Mouse (Mus musculus) embryo, embryonic 9.5 days (tissue): ENCODE results near the gene Map7.

Source experiments
- DNase-seq: peaks from one replicate; pipeline ENCODE4 v3.0.0-alpha.2; 2017; ENCODE audit errors: extremely low spot score

Map7 gene

DNA sequence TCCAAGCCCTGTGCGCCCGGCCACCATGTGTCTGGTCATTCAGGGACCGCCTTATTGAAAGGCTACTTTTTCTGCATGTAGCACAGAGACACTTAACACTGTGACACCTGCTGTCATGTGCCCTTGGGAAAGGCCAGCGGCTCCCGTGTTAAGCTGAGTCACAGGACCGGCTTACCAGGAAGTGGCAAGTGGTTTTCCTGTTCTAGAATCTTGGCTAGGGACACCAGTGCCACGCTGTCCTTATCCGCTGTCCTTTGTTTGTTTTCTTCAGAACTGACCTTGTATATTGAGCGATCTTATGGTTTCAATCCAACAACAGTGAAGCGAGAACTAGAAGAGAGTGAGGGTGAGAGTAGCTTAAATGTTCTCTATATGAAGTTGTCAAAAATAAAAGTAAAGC lies 85.2 kb downstream of the Map7 start:
- no peak for DNase-seq

DNA sequence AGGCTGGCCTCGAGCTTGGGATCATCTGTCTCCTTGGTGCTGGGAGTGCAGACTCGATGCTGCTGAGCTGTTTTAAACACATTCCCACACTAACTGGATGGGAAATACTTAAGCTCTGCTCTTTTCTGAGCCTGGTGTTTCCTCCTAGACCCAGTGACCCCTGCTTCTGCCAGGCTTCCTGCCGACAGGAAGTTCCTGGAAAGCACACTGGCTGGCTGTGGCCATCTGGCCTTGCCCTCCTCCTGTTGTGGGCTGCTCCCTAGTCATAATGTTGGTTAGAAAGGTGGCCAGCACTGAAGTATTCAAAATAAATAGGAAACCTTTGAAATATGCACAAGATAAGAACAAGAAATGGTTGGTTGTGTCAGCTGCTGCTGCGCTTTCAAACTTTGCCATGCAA lies 86.2 kb downstream of the Map7 start:
- DNase-seq, result peak; percentile 5

DNA sequence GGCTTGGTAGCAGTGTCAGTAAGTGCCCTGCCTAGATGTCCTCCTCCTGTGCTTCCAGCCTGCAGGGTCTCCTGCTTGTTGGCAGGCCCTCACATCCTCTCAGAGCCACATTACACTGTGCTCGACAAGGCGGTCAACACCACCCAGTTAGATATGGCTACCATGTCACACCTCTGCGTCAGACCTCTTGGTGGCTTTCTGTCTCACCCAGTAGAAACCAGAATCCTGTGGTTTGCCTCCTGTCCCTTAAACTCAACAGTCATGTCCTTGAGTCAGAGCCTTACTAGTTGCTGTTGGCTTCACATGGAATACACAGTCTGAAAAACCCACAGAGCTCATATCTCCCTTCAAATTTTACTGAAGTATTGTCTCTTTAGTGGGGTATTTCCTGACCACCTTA lies 87.4 kb downstream of the Map7 start:
- no peak for DNase-seq

DNA sequence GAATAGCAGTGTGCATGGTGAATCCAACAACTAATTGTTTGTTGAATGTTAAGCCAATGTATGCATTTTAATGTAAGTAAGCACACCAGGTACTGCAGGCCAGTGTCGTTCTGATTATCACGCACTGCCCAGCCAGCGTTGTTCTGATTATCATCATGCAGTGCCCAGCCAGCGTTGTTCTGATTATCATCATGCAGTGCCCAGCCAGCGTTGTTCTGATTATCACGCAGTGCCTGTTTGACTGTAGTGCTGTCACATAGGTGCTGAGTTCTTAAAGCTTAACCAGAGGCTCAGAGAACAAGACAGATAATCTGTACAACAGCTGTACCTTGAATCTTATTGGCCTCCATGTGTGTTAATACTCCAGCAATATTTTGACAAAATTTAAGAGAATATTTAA lies 88.0 kb downstream of the Map7 start:
- no peak for DNase-seq

DNA sequence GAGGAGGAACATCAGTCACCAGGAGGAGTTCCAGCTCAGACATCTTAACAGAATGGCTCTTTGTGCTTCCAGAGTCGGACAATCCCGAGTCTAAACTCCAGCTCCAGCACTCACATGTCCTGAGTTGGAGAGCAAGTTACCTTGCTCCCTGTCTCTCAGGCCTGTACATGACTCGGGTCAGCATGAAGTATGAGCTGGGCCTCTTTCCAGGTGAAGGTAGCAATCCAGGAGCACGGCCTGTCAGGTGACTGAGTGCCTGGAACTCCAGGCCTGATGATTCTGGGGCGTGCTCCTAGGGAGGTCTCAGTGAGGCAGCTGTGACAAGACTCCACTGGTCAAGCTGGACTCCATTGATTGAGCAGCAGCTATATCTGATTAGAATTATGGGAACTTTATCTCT lies 90.0 kb downstream of the Map7 start:
- no peak for DNase-seq

DNA sequence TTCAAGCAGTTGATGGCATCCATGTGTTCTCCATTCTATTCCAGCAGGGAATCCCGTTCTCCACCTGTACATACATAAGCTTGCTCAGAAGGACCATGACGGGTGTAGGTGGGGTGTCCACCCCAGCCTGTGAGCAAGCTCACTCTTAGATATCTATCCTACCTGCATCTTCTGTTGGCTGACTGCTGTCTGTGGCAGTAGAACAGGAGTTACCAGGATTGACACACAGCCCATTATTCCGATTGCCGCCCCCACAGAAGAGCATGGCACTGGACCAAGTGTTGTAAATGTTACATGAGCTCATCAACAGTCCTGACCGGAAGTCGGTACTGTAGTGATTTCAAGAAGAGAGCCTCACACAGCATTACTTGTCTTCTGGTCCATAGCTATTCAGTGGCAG lies 92.6 kb downstream of the Map7 start:
- no peak for DNase-seq

DNA sequence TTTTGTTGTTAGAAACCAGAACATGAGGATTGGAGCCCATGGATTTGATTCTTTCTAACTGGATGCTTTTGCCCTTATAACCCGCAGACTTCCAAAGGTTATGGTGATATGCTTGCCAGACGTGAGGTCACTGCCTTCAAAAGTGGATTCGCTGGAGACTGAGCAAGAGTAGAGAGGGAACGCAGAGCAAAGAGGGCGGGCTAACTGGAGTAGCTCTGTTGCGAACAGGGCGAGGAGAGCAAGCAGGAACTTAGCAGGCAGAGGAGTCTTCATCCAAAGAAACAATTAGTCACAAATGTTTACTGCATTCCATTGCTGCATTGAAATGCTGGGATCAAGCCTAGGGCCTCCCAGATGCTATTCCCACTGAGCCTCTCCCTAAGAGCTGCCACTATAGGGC lies 95.0 kb downstream of the Map7 start:
- no peak for DNase-seq

DNA sequence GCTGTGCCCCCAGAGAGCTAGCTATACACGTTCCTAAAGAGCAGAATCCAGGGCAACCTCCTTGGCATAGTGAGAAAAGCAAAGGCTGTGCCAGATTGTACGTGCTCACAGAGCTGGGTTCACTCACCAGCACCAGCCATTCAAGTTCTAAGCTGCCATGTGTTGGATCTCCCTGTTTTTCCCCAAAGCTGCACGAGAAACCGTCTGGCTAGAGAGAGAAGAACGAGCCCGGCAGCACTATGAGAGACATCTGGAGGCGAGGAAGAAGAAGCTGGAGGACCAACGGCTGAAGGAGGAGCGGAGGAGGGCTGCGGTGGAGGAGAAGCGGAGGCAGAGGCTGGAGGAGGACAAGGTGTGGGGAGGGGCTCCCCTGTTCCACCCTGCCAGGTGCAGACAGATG lies 96.8 kb downstream of the Map7 start:
- no peak for DNase-seq

DNA sequence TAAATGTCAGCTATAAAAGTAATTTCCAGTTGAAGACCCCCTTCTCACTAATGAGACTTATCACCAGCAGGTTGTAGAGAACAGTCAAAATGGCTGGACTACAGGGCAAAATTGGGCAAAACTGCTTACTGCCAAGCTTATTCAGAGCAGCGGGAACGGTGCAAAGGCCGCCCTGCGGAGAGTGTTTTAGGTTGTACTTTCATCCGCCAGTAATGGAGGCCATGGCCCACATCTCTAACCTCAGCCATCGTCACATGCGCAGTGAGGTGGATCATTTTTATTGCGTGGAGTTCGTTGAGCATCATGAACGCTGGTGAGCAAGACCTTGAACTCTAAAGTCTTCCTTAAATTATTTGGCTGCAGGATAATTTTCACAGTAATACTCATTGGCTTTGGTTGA lies 100.8 kb downstream of the Map7 start:
- no peak for DNase-seq

DNA sequence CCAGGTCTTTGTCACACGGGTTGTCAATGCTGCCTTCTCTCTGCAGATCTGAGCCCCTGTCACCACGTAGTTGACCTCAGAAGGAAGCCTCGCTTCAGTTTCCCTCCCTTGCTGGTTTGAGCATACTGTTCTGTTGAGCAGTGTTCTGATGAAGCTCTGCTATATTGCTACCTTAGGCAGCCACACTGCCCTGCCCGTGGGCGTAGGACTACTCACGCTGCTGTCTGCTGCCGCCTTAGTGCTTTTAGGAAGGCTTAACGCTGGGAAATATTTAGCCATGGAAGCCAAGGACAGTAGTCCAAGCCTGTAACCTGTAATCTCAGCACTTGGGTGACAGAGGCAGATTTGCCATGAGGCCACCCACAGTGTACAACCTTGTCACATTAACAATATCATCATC lies 107.3 kb downstream of the Map7 start:
- no peak for DNase-seq

DNA sequence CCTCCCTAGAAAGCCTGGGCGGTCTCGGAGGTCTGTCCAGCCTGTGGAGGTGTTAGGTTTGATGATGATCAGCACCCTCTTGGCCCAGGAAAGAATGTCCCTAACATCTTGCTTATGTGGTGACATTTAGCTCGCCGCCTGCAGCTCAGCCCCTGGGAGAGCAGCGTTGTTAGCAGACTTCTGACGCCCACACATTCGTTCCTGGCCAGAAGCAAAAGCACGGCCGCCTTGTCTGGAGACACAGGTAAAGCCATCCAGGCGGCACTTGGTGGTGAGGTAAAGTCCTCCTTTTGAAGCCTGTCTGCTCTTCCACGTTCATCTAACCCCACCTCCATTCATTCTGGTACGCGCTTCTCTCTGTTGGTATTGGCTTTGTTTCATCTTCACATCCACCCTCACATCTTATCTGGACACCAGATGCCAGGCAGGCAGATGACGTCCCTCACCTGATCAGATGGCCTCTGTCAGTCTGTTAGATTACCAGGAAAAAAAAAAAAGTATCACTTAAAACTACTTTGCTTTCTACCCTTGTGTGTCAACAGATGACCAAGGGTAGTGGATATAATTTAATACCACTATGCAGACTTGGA lies 108.9 kb downstream of the Map7 start:
- DNase-seq, result no peak

DNA sequence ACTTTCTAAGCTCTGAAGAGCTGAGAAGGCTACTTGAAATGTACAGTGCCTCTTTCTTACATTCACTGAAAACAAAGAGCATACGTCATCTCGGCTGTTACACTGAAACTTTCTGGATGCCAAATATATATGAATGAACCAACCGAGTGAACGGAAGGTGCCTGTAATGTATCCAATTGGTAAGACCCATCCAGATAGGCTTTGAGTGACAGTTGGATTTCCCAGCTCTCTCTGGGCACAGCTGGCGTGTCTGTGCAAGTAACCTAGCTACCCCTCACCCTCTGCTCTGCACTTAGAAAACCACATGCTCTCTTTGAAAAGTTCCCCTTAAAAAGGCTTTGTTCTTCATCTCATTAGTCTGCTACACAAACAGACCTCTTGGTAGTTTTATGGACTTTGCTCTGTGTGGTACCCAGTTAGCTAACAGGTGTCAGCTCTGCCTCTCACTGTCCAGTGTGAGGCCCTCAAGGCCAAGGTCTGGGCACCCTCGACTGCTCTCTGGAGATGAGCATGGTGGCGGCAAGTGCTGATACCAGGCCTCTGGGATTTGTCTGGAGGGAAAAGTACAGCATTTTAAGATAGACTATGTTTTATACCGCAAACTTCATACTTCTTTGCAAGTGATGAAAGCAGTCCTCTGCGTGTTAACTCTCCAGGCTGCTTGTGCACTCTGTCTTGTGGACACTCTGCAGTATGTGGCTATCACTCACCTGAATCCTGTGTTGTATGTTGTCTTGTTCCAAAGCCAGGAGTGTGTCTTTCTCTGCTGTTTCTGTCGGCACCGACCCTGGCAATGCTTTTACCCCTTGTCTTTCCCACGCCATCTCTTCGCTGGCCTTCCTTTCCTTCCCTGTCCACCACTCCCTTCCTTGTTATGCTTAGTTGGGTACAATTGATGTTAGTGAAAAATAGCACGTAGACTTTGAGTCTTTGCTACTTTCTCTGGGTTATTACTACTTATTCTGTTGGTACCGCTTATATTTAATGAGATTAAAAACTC lies 109.8 kb downstream of the Map7 start:
- DNase-seq, result no peak

DNA sequence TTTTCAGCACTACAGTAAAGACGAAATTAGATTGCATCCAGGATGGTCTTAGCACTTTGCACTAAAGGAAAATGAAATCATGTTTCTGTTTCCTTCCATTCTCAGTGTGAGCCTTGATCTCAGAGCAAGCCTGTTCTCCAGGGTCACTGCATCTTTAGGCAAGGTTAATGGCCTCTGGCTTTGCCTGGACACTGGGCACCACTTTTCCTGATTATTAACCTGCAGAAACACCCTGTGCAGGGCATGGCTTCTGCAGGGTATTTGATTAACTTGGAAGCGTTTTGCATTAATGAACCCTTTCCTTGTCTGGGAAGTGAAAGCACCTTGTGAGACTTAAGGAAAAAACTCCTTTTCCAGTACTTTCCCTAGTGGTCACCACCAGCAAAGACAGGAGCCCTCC lies 111.2 kb downstream of the Map7 start:
- DNase-seq, result no peak

DNA sequence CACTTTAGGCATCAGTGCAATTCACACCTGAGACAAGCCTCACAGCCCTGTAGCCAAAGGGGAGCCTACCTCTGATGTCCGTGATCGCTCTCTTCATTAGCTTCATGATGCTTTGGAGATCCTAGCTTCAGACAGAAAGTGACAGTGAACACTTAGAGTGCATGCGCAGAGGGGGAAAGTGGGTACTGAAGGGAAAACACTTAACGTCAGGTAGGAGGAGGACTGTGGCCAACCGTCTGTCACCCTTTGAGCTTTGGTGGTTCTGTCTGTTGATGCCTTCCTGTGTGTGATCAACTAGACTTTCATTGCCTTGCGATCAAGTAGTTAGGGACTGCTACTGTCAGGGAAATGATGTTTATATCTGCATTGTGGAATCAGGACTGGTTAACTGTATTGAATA lies 114.6 kb downstream of the Map7 start:
- DNase-seq, result no peak

DNA sequence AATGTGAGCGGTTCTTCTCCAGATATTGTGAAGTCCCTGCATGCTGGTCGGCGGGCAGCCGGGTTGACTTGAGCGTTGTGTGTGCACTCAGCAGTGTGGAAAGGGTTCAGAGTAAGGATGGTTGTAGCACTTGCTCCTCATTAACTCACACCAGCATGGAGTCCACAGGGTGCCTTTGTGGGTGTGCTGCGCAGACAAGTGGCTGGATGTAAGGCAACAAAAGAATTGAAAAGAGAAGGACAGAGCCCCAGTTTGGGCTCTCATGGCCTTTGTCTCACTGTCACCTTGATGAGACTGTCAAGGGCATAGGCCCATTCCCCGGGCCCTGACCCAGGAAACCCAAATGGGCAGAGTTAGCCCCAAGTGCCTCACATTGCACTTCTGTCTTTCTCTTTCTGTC lies 116.2 kb downstream of the Map7 start:
- DNase-seq, result no peak

DNA sequence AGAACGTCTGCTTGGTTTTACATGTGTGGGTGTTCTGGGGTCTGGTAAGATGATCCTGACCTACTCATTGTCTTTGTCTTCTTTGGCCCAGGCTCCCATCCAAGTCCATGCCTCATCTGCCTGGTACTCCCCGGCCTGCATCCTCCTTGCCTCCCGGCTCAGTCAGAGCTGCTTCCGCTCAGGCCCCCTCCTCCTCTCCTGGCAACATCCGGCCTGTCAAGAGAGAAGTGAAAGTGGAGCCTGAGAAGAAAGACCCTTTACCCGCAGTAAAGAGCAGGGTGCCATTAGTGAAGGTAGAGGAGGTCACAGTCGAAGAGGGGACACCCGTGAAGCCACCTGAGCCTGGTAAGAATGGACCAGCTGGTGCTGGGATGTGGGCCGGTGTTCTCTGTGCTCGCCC lies 118.8 kb downstream of the Map7 start:
- DNase-seq, result no peak

DNA sequence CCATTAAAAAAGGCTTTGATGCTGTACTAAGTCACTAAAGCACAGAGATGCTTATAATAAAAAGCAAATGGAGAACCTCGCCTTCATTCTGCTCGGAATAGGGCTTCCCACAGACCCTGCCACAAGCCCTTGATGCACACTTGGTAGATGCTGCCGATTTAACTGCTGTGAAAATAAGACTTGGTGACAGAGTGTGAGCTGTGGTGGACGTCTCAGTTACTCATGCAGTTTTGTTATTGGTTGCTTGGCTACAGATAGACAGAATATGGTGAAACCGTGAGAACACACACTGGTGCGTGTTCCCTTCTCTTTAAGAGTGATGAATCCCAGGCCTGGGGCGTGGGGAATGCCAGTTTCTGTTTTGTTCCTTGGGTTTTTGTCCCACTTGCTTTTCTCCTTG lies 120.7 kb downstream of the Map7 start:
- DNase-seq, result no peak

DNA sequence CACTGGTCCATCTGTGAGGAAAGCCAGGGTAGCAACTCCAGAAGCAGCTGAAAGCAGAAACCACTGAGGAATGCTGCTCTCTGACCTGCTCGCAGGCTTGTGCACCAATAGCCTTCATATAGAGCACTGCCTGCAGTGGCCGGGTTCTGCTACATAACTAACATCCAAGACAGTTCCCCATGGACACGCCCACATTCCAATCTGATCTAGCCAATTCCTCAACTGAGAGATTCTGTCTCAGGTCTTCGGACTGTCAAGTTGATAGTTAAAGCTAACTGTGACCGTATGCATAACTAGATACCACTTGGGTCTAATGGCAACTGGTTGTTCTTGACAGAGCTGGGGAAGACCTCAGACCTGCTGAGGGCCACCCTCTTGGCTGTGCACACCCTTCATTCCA lies 124.1 kb downstream of the Map7 start:
- DNase-seq, result no peak

DNA sequence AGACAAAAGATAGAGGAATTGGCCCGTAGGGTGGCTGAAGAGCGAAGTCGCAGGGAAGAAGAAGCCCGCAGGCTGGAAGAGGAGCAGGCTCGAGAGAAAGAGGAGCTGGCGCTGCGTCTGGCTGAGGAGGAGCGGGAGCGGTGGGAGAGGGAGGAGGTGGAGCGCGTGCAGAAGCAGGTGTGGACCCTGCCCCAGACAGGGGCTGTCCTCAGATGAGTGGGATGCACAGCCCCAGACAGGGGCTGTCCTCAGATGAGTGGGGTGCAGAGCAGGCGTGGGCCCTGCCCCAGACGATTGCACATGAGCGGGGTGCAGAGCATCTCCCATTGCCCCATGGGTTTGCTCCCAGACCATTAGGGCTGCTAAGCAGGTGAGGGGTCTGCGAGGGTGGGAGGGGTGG lies 125.0 kb downstream of the Map7 start:
- no peak for DNase-seq

DNA sequence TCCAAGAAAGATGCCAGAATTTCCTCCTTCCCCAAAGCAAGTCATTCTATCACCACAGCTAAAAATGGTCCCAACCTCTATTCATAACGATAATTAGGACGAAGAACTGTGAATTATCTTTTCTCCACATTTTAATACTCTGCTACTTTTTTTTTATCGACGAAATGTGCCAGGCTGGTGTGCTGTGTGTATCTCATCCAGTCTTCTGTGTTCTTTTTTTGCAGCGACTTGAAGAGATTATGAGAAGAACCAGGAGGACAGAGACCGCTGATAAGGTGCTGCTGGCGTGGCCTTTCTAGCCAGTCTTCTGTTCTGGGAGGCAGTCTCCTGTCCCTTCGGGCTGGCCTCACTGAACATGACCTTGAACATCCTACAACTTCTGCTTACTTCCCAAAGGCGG lies 125.8 kb downstream of the Map7 start:
- no peak for DNase-seq

DNA sequence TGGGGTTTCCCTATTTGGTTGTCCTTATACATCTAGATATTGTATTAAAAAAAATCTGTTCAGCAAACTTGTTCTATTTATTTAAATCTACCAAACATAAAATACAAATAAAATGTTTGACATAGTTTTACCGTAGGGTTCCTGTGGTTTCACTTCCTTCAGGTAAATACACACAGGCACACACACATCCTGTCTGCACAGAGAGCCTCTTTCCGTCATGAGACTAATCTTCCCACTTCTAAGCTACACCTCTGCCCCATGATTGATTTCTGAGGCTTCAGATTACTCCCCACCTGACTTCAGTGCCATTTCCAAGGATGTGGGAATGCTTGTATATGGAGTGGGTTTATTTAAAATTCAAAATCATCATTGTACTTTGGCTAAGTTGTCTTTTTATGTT lies 133.2 kb downstream of the Map7 start:
- no peak for DNase-seq

DNA sequence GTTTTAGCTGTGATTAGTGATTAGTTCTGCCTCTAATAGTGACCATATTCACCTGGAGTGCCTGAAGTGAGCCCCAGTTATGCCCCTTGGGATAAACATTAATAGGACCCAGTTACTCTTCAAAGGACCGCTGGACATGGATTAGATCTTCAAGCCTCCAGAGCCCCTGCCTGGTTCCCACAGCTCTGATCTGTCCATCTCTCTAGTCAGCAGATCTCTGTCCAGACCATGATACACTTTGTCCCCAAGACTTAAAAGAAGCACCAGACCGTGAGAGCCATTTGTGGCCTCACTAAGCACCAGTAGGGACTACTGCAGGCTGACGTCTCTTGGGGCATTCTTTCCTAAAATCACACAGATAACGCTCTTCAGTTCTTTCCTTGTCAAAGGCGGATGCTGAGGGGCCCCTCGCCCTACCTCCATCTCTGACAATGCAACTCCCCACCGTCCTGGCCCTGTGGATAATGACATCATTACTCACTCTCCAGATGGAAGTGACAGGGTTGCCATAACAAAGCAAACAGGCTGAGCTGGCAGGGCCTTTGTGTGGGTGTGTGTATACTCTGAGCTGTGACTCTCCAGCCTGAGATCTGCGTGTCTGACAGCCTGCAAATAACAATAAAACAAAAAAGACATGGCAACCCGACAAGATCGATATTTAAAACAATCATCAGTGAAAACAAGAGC lies 137.2 kb downstream of the Map7 start:
- DNase-seq, result peak; percentile 77
